Mouse (Mus musculus) heart, postnatal 0 days (tissue): ENCODE data around the gene Cntn5.

Experiments used
- CTCF ChIP-seq: IDR thresholded peaks from 2 replicates; pipeline ENCODE4 v1.5.1; 2016; ENCODE audit warnings: antibody characterized with exemption, control low read depth, low read depth
- EP300 ChIP-seq: IDR thresholded peaks from 2 replicates; pipeline ENCODE4 v1.6.1; 2016; ENCODE audit warnings: antibody characterized with exemption, low read depth

DNA sequence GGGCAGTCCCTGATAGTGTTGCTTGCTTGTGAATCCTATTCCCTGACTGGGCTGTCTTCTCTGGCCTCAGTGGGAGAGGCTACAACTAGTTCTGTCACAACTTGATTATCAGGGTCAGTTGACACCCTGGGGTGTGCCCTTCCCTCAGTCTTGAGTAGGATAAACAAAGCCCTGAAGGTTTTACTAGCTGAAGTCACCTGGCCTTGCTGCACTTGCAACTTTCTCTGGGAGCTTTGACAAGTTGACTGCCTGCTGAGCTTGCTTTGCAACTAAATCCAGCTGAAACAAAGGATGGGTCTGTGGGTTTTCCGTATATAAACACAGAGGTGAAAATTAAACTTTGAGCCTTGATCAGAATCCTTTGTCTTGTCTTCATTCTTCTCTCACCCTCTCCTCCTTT, 190.9 kb downstream of the Cntn5 start:
- TF ChIP-seq CTCF: no peak
- no peak for TF ChIP-seq EP300
